Mouse (Mus musculus): ENCODE results near the gene Ly6g5b.
A peak's percentile ranks its signal among the peaks of the same experiment; 100 is the strongest.
"Not testable (repeated sequence)": the region's sequence is repeated elsewhere in the genome, so short reads cannot be mapped to it uniquely, and the experiment has no call there.

Ly6g5b gene

DNA sequence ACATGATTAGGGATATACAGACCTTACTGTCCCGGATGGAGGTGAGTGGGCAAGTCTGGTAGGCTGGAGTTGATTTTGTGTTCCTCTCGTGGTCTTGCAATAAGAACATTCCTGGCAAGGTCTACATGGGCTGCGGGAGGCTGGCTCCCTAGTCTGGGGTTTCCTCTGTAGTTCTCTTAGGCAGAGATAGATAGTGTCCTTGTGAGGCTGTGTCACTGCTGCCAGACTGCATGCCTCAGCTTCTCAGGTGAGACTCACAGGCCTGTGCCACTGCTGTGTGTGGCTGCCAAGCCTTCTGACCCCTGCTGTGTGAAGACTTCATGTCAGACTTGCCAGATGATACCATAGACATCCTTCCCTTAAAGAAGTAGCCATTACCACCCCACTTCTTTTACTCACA, 24.0 kb upstream of the Ly6g5b start:
- no peak for DNase-seq

DNA sequence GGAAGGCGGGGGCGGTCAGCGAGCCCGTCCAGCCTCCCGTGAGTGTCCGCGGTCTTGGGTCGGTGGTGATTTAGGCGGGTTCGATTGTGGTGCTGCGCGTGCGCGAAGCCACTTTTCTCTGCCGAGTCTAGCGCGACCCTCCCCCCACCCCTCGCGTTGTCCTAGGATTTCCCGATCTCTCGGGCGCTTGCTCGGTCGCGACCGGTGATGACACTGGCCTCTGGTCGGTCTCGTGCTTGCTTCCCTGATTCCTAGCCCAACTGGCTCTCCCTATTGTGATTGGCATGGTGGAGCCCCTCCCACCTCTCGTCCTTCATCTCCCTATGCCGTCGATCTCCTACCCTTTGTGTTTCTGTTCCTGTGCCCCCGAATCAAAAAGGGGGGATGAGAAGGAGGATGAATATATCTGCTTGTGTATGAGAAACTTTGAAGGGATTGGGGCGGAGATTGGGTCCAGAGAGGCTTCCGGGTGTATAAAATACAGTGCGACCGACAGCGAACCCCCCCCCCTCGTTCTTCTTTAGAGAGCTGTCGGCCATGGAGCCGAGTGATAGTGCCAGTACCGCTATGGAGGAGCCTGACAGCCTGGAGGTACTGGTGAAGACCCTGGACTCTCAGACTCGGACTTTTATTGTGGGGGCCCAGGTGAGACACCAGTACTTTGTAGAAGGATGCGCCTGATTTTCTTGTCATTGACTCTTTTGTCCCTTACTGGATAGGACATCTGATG, 20.5 kb upstream of the Ly6g5b start:
- DNase-seq: no peak

DNA sequence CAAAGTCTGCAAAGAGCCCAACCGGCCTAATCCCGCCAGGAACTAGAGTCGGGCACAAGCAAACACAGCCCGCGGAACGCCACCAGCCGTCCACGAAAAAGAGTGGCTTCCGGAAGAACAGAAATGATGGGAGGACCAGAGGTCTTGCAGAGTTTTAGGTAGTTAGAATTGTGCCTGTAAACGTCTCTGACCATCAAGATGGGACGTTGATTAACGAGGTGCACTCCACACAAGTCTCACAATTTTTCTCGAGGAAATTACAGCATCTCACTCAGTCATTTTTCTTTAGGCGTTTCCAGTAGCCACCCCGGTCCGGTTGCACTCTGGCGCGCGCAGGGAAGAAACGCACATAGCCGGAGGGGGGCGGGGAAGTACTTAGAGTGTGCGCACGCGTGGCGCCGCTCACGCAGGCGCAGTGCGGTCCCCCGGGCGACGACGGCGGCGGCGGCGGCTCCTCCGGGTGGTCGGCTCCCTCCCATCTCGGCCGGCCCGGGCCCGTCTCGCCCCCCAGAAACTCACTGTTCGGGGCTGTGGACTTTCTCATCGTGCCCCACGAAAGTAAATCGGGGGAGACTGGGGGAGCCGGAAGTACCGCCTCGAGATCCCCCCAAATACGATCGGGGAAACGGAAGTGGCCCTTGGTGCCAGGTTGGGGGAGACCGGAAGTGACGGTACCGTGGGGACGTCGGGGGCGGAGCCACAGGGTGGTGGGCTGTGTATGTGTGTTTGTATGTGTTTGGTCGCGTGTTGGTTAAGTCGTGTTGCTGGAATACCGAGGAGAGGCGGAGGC, 19.8 kb upstream of the Ly6g5b start, which contains the start of gene Bag6:
TSS of gene Bag6 (plus strand) at position 378 of the 790 bp plus-strand sequence.
- DNase-seq: peak; percentile 93

DNA sequence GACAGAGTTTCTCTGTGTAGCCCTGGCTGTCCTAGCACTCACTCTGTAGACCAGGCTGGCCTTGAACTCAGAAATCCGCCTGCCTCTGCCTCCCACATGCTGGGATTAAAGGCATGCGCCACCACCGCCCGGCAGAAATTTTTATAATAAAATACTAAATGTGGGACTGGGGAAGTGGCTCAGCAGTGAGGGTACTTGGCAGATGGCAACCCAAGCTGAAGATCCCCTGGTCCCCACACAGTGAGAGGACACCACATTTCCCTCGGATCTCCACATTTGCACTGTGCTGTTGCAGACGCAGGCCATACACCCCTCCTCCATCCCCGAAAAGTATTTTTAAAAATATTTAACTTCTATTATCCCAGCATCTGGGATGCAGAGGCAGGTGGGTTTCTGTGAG, 18.3 kb upstream of the Ly6g5b start:
- no peak for DNase-seq

DNA sequence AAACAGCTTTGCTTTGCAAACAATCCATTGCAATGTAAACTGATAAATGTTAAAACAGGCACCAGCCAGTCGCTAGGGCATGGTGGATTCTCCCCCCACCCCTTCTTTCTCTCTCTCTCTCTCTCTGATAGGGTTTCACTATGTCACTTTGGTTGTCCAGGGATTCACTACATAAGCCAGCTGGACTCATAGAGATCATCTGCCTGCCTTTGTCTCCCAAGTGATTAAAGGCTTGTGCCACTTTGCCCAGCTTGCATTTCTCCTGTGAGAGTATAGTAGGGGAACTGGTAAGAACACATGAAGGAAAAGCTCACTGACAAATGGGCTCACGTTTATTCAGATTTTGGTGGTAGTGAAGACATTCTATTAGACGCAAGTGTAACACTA, 16.9 kb upstream of the Ly6g5b start:
- no peak for DNase-seq

DNA sequence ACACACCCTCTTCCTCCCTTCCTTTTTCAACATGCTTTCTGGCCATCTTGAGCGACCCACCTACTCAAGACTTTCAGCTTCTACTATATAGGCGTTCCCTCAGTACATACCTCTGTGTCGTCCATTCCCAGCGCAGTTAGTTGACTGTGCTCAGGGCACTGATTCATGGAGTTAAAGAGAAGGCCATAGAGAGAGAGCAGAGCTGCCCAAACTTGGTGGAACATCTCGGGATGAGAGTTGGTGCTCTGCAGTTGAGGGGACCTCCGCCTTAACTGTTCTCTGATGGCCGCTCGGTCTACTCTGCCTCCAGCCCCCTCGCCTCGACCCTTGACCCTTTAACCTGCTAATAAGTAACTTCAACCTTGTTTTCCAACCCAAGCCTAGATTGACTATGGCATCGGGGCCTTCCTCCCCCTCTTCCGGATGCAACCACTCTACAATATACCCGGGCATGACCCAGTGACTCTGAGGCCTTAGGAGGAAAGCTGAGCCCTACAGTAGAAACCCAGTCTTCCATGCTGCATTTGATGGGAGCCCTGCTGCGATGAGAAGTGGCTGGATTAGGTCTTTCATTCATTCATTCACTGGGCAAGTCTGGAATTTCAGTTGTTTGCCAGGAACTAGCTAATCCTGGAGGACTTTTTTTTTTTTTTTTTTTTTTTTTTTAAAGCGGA, 16.4 kb upstream of the Ly6g5b start, which contains the start of gene Apom:
TSS of gene Apom (minus strand) at position 551 of the 674 bp plus-strand sequence.
- DNase-seq: peak; percentile 43

DNA sequence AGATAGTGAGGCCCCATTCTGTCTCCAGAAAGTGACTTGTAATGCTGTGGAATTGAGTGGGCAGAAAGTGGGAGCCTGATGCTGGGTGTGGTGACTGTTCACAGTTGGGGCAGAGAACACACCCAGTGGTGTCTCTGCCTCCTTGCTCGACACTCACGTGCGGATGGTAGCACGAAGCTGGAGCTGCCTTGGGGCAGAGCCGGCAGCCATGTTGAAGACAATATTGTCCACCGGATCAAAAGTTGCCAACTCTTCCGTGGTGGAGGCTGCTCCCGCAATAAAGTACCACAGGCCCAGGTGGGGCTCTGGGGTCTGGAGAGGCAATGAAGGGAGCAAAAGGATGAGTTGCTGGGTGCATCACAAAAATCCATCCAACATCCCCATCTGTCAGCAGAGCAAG, 15.8 kb upstream of the Ly6g5b start:
- DNase-seq: no peak

DNA sequence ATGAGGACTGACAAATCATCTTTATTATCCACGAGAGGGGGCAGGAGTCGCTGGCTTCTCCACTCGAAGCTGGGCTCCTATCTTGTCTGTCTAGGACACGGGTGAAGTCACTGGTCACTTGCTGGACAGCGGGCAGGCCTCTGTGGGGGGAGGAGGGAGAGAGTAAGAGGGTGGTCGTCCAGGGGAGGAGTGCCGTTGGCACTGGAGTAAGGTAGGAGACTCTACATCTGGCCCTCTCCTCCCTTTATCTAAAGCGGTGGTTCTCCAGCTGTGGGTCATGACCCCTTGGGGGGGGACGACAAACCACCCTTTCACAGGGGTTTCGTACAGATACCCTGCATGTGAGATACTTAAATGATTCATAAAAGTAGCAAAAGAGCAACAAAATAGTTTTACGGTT, 13.8 kb upstream of the Ly6g5b start:
- DNase-seq: no peak

DNA sequence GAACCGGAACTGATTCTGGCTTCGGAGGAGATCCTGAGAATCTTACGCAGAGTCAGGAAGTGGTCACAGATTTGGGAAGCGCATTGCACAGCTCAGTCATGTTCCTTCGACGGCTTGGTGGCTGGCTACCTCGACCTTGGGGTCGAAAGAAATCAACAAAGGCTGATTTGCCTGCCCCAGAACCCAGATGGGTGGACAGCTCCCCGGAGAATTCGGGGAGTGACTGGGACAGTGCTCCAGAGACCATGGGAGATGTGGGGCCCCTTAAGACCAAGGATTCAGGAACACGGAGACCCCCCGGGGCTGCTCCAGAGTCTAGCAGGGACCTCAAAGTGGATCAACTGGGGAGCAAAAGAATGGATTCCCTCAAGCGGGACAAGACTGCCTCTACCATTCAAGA, 11.8 kb upstream of the Ly6g5b start:
- no peak for DNase-seq

DNA sequence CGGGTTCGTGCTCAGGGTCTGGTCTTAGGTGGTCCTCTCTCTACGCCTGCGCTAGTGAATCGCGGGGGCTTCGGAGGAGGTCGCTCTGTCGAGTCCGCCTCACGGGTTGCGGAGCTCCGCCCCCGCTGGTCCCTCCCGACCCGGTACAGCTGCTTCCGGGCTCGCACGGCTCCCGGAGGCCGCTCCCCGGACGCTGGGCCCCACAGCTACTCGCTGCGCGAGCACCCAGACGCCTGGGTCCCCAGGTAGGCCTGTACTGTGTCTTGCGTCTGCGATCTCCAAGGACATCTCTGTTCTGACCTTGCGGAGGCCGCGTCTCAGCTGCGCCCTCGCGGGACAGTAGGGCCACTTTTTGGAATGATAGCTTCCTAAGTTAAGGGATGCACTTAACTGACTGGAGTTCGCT, 11.0 kb upstream of the Ly6g5b start, which contains the start of gene D17H6S53E:
TSS of gene D17H6S53E (plus strand) at position 168 of the 406 bp plus-strand sequence.
- peak; percentile 89 for DNase-seq

DNA sequence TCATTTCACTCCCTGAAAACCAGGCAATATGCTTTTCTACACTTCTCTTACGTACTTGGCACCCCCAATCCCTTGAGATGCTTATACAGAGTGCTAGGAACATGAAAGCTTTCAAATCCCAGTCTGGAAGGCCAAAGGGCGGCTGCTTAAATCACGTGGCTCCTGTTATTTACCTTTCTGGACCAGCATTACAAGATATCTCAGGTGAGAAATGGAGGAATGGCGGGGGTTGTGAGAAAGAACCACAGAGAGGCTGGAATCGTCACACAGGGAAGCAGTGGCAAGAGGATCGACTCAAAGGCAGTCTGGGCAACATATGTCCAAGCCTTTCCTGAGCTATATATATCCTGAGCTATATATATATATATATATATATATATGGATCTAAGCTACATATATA, 10.3 kb upstream of the Ly6g5b start:
- no peak for DNase-seq

DNA sequence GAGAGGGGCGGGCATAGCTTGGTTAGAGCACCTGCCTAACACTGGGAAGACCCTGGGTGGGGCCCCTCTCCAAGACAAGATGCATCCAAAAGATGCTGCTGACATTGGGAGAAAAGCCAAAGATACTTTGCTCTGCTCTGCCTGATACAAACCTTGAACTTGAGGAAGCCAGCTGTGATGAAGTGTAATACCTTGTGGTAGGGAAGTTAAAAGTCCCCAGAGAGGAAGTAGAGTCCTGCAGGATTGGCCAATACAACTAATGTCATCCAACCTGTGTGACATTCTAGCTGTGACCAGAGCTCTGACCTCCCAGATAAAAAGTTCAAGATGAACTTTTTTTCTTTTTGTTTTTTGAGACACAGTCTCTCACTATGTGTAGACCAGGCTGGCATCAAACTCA, 9.9 kb upstream of the Ly6g5b start:
- no peak for DNase-seq

DNA sequence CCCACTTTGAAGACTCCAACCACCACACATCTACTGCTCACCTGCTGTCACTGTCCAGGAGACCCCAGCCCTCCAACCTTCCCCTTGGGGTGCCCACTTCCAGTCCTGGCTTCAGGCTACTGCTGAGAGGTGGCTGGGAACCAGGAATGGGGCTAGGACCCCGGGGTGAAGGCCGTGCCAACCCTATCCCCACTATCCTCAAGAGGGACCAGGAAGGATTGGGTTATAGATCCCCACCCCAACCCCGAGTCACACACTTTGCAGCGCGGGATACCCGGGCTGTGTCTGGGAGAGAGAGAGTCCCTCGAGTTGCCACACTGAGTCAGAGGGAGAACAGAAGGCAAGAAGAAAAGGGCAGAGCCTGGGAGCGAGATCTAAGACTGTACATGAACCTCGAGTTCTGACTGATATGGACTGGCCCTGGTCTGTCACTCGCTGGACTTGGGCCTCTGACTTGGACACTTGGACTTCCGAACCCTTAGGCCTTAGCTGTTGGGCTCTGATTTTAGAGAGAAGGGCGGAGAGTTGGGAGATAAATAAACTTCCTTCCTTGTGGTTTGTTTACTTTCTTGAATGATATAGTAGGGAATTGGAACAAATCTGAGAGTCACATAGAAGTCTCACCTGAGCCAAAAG, 9.2 kb upstream of the Ly6g5b start:
- DNase-seq: not testable (repeated sequence)

DNA sequence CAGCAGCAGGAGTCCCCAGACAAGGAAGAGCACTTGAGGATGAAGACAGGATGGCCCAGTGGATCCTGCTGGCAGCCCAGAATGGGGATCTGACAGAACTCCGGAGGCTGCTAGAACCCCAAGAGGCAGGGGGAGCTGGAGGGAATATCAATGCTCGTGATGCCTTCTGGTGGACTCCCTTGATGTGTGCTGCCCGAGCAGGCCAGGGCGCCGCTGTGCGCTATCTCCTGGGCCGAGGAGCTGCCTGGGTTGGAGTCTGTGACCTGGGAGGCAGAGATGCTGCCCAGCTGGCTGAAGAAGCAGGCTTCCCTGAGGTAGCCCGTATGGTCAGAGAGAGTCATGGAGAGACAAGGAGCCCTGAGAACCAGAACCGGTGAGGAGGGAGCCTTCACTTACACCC, 8.1 kb upstream of the Ly6g5b start:
- not testable (repeated sequence) for DNase-seq

DNA sequence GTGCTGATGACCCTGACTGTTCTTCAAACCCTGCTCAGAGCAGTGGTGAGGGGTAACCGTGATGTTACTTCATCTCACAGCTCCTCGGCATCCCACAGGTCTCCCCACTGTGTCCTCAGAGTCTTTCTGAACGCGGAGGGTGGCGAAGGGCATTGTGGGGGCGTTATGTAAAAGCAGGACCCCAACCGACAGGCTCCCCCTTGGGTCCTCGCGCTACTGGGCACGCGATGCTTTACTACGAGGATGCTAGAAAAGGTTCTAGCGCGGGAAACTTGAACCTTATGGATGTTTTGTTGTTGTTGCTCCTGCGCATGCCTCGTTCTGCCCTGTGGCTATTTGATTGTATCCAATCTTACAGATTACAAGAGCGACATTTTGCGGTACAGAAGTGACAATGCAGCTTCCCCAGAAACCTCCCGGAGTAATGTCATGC, 6.7 kb upstream of the Ly6g5b start, which contains the start of gene Csnk2b:
TSS of gene Csnk2b (minus strand) at position 183 of the 433 bp plus-strand sequence.
- peak; percentile 44 for DNase-seq

DNA sequence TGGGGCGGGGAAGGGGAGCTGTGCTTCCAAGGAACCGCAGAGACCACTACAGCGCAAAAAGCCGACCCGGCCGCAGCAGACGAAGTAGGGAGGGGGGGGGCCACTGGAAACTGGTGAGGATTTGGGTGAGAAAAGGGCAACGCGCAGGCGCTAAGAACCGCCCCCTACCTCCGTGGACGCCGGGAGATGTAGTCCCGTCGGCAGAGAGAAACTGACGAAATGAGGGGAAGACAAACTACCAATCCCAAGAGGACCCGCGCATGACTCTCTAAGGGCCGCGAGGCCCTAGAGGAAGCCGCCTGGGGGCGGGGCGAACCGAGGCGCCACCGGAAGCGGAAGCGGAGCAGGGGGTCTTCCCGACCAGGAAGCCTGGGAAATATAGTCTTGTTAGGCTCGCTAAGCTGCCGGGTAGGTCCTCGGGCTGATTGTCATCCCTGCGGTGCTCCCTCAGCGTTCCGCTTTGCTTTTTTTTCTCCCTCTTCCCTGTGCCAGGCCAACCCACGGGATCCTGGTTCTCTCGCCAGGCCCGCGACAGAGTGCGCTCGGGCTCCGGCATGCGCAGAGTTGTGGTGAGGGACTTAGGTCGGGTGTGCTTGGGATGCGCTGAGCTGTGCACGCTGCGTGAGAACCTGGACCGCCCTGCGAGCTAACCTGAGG, 6.0 kb upstream of the Ly6g5b start, which contains the start of gene Gpank1:
TSS of gene Gpank1 (plus strand) at position 313 of the 657 bp plus-strand sequence.
- peak; percentile 96 for DNase-seq

DNA sequence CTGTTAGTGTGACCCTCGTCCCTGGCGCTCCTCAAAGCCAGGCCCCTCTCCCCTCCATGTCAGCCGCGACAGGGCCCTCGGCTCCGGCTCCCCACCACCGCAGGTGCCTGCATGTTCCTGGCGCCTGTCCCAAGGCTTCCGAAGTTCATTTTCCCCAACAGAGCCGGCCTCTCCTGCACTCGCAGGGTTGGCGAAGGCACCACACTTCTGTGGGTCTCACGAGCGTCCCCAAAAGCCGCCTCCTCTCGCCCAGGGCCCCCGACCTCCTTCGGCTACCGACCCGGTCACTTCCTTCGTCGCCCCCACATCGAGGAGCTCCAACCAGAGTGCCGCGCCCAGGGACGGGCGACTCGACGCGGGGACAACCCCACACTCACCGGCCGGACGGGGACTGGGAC, 5.5 kb upstream of the Ly6g5b start:
- no peak for DNase-seq

DNA sequence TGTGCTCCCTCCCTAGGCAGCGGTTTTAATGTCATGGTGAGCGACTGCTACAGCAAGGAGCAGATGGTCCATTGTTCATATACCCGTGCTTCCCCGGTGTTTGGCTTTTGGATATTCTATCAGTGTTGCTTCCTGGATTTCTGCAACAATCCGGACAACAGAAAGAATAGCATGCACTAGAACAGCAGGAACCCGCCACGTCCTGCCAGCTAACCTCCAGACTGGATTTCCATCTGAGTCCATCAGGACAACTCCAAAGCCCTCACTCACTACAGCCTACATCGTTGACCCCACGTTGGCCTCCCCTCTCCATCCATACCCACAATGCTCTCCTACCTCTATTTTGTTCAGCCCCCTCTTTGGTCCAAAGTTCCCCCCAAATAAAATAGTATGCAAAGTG, 3.5 kb downstream of the Ly6g5b start:
- no peak for DNase-seq

DNA sequence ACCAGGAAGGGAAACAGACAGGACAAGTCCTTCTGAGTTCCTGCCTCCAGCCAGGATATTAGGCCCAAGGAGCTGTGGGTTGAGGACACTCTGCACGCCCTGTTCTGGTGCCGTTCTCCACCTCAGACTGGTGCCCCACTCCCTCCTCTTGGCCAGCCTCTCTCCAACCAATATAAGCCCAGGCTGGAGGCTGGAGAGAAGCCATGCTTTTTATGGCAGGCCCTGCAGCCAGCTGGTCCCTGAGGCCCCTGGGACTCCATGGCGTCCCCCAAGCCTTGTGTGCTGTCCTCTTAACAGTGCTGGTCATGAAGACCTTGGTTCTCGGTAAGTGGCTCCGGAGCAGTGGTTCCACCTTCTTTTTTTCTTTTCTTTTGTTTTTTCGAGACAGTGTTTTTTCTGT, 7.1 kb downstream of the Ly6g5b start, which contains the start of gene Ly6g5c:
TSS of gene Ly6g5c (plus strand) at position 183 of the 400 bp plus-strand sequence.
- DNase-seq: no peak

DNA sequence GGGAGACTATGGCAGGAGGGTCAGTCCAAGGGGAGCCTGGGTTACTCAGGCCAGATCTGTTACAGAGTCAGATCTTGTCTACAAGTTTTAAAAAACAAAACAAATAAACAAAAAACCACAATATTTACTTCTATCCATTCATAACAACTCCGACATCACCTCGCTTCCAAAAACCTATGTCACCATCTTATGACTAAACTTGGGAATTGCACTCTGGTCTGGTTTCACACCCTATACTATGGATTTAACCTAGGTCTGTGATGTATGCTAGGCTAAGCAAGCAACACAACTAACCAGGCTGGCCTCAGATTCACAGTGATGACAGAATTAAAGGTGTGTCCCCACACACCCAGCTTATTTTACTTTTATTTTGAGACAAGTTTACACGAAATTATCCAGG, 8.7 kb downstream of the Ly6g5b start:
- no peak for DNase-seq

DNA sequence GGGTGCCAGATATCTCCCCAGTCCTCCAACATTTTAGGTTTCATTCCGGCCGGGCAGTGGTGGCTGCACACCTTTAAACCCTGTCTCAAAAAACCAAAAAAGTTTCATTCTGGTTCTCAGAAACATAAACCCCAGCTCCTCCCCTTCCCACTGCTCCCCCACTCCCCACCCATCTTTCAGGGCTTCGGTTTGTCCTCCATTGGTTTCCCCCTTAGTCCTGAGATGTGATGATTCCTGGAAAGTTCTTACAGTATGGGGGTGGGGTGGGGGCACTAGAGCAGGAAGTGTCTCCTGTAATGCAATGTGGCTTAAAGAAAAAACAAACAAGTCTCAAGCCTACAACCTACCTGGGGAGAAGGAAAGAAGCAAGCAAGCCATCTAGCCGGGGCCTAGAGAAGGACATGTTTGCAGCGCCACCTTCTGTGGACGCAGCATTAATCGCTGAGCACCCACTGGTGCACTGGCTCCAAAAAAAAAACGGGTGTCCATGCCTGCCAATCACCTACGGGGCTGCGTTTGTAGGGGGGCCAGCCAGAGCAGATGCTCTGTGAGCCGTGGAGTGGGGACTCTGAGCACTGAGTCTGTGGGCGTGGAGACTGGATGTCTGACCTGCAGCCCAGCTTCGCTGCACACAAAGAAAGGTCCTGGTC, 9.4 kb downstream of the Ly6g5b start:
- peak; percentile 62 for DNase-seq

DNA sequence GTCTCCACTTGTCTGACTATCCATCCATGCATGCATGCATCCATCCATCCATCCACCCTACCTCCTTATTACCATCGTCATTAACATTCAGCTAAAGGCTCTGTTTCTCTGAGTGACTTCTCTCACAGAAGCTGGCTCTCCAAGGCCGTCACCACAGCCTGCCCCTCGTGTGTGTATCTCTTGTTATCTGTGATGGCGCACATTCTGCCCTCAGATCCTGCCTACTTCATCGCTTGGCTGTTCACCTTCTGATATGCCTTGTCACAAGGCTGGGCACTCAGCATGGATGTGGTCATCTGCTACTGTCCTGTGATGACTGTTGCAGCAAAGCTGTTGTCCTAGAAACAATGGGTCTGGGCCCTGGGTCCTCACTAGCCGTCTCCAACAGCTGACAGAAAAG, 10.5 kb downstream of the Ly6g5b start:
- peak; percentile 82 for DNase-seq

Data from liver (tissue).